Mouse (Mus musculus) lung, adult 18-20 months (tissue): ENCODE measurements around the gene Gatad2a.
A peak's percentile ranks its signal among the peaks of the same experiment; 100 is the strongest.
"Not testable (repeated sequence)": the region's sequence is repeated elsewhere in the genome, so short reads cannot be mapped to it uniquely, and the experiment has no call there.

Experiments used
- DNase-seq, 2 experiments: peaks; one replicate each; pipeline ENCODE4 v3.0.0; 2022; ENCODE audit warnings: mixed read lengths in 2 of 2

Gatad2a gene

GRCm38 (mm10) chr8:69995776-69996588, at the start of gene Gatad2a:
TSS of gene Gatad2a (minus strand) at chr8:69996384.
- DNase-seq = peak; percentile 100

- no peak for DNase-seq
These were observed 47.8 kb upstream of the Gatad2a start for GRCm38 (mm10) chr8:70043996-70044395.

DNA sequence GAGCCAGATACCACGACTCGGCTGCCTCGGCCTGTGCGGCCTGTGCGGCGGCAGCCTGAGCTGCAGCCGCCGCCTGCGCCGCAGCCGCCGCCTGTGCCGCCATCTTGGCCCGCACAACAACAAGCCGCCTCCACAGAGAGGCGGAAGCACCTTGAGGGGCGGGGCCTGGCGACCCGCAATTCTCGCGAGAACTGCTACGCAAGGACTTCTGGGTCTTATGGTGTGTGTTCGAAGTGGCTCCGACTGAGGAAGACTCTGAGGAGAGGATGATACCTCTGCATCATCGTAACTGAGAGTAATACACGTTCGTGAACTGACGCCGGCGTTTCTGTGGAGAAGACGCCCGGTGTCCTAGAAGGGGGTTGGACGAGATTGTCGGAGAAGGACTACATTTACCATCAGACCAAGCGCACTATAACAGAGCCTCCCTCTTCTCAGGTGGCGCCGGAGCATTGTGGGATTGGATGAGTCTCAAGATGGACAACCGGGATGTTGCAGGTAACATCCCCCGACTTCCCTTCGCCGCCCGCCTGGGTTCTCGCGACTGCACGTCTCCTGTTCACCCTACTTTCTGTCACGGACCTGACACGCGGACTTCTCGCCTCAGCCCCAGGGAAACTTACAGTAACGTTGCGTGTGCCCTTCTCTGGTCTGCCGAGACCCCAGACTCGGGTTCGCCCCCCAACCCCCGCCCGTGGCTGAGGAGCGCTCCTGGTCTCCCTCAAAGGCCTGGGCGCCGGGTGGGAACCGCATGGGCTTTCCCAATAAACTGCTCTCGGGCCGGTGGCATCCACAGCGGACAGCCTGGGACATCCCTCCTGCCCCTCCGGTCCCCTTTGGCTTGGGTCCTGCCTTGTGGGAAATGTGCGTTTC, 46.6 kb upstream of the Gatad2a start, which contains the start of the genes Mau2 and Sugp1:
Mau2 (minus strand) TSS at position 152 of the 873 bp plus-strand sequence.
Sugp1 (plus strand) TSS at position 231 of the 873 bp plus-strand sequence.
- DNase-seq = peak; percentile 95 to 97

DNA sequence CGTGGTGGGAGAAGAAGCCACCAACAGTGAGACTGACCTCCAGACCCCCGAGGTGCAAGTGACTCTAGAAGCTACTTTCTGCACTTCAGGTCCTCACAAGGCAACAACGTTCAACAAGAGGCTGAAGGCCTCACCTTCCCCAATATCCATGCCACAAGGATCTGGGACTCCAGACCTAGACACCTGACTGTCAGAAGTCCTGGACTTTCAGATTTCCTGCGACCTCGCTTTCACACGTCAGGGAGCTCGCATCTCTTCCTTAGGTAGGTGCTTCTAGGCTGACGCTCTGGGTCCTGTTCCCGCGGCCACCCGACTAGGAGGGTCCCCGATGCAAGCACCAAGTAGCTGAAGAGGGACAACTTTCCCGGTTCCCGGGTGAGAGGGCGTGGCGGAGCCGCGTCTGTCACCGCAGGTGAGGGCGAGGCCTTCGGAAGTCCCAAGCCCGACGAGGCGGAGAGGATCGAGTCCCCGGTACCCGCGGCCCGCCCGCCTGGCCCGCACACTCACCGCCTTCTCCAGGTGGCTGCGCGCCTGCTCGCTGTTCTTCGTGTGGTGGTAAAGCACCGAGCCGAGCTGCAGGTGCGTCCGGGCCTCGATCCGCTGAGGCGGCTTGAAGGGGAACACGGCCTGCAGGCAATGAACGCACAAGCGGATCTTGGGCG, 45.8 kb upstream of the Gatad2a start:
- peak; percentile 42 to 48 for DNase-seq

GRCm38 (mm10) chr8:70037994-70038393, 41.8 kb upstream of the Gatad2a start:
- no peak for DNase-seq

DNA sequence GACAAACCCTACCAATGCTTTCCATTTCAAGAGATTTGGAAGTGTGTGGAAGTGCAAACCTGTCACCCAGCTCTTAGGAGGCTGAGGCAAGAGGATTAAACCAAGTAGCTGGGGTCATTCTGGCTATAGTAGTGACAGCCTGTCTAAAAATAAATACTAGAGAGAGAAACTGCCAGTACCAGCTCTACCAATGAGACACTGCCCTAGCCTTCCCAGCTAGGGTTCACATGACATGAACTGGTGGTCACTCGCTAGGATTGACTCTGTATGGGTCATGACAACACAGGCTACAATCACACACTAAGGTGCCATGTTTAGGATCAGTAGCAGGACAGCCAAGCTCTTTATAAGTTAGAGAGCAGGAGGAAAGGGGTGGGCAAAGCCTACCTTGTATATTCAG, 34.1 kb upstream of the Gatad2a start:
- DNase-seq = no peak

DNA sequence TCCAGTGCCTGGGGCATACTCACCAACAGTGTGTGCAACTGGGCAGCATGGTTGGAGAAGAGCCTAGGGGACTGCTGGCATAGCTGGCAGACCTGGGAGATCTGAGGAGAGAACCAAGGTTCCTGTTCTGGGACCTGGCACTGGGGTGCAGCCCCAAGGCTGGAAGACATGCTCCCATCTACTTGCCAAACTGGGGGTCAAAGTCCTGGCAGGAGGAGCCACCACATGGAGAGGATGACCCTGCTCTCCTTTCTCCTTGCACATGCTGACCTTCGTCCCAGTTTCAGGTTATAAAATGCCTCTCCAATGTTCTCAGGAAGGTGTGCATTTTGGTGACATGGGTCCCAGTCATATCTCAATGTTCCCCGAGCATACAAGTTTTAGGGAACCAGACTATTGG, 30.0 kb upstream of the Gatad2a start:
- no peak for DNase-seq

- no peak for DNase-seq
These were observed 27.4 kb upstream of the Gatad2a start for GRCm38 (mm10) chr8:70023596-70023995.

DNA sequence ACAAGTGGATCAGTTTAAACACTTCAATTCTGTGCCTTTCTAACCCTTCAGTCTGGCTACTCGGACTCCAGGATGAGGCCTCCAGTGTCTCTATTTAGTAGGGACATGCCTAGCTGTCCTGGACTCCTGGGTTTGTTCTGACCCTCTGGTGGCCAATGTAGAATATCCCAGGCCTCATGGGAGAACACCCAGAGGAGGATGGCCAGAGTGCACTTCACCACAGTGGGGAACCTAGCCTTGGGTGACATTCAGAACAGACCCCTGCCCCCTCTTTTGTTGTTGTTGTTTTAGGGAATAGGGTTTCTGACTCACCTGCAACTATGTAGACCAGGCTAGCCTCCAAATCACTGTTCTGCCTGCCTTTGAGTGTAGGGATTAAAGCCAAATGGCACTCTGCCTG, 18.8 kb upstream of the Gatad2a start:
- no peak for DNase-seq

- no peak for DNase-seq
These were observed 16.6 kb upstream of the Gatad2a start for GRCm38 (mm10) chr8:70012763-70013162.

DNA sequence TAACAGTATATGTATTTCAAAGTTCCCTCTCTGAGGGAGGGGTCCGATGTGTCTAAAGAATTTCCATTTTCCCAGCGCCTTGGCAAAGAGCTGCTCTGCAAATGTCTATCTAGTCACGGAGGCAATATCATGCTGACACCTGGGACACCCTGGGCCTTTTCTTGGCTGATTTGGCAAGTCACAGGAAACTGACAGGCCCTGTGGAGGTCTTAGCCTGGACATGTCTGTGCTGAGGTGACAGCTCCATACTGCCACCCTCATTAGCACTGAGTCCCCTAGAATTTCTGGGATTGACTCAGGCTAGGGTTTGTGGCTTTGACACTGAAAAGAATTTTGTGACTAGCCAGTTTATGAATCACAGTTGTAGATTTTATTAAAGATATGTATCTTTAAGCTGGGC, 16.2 kb upstream of the Gatad2a start:
- DNase-seq = no peak

- not testable (repeated sequence) for DNase-seq
These were observed 14.6 kb upstream of the Gatad2a start for GRCm38 (mm10) chr8:70010796-70011195.

- DNase-seq = peak; percentile 36 to 66
These were observed 9.0 kb upstream of the Gatad2a start for GRCm38 (mm10) chr8:70005178-70005577.

DNA sequence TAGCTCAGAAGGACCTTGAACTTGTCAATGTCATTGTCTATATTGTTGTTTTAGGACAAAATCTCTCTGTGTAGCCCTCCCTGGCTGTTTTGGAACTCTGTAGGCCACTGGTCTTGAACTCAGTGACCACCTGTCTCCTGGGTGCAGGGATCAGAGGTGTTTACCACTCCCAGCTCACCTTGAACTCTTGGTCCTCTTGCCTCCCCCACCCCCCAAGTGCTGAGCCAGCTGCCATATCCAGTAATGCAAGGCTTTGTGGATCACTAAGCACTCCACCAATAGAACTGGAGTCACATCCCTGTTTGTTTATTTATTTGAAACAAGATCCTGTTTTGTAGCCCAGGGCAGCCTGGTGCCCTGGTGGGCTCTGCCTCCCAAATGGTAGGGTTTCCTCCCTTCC, 8.2 kb upstream of the Gatad2a start:
- DNase-seq = no peak

DNA sequence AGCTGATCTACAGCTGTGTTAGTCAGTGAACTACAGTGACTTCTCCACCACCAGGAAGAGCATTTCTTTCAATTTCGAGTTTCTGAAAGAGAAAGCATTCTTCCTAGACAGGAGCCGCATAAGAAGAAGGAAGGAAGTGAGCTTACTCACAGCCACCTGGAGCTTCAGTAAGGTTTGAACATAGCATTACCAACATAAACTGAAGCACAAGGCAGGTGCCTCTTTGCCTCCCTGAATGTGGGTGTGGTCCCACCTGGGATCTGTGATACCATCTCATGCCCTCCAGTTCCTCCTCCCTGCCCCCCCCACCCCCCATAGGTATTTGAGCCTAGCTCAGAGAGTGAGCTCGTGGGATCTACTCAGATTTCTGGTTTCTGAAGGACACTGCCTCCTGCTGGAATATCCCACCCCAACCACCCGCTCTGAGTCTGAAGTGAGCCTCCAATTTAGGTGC, 7.0 kb upstream of the Gatad2a start:
- DNase-seq = no peak

DNA sequence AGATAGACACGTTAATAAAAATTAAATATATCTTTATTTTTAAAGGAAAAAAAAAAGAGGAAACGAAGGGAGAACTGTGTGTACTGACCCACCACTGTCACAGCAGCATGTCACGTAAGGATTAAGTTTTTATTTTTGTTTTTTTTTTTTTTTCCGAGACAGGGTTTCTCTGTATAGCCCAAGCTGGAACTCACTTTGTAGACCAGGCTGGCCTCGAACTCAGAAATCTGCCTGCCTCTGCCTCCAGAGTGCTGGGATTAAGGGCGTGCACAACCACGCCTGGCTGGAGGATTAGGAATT, 5.7 kb upstream of the Gatad2a start:
- DNase-seq = not testable (repeated sequence)

GRCm38 (mm10) chr8:70001176-70001891, 5.2 kb upstream of the Gatad2a start:
- DNase-seq = peak; percentile 90 to 94

DNA sequence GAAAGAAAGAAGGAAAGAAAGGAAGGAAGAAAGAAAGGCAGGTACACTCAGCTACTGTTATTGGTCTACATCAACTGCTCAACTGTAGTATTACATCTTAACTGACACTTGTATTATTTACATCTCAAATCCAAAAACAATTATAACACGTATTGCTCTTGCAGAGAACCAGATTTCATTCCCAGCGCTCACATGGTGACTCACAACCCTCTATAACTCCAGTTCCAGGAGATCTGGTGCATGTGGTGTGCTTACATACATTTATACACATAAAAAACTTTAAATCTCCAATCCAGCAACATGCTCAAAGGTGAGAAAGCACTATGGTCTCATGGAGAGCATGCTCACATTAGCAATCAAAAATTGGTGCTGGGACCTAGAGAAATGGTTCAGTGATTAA, 4.0 kb upstream of the Gatad2a start:
- no peak for DNase-seq

DNA sequence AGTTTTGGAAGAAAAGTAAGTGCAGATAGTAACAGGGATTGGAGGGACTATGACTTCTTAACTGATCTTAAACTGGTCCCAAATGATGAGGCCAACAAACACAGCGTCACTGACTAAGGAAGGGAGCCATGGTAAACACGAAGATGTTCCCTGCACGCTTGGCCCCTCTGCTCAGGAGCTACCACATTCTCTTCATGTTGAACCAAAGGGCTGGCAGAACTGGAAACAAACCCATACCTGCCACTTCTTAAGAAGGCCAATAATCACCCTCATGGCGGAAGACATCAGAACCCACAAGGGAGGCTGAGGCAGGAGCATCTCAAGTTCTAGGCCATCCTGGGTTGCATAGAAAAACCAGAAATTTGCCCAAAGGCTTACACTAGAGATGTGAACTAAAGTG, 3.1 kb upstream of the Gatad2a start:
- no peak for DNase-seq

DNA sequence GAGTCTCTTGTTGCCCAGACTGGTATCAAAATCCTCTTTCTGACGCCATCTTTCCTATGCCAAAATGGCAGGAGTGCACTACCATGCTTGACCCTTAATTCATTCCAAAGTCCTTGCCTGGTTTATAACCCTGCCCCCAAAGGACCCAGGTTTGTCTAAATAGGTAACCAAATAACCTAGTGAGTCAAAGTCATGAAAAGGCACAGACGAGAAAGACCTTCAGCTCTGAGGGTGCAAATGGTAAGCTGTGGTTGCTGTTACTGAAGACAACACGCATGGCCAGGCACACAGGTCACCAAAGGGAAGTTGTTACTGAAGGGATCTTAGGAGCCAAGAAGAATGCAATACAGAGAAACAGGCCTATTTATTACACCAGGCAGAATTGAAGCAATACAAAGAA, 2.5 kb upstream of the Gatad2a start:
- DNase-seq = no peak

DNA sequence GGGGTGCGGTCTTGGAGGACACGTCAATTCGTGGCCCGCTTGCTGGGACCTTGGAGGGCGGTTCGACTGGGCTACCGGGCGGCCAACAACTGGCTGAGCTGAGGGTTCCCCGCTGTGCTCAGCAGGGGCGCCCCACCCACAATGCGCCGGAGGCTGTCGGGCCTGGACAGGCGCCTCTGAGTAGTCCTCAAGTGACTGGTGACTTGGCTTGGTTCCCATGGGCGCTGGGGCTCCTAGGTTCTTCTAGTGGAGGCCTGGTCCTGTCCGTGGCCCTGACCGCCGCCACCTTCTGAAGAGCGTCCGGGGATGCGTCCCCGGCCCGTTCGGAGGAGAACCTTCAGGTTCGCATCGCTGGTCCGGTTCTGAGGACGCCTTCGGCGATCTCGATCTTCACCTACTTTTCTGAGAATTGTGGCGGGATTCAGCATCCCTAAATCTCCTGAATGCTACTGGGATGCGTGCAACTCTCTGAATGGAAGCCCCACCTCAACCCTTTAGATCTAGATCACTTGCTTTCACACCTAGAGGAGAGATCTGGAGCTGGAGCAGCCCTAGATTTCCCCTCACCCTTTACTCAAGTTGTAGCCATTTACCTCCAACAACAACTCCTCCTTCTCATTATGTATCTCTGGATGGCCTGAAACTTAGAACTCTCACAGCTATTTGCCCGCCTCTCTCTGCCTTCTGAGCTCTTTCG, 553 bp upstream of the Gatad2a start:
- no peak for DNase-seq

GRCm38 (mm10) chr8:69995422-69995775, 785 bp downstream of the Gatad2a start:
- DNase-seq = no peak
